Mouse (Mus musculus) kidney, adult 2 months (tissue): Measurements from ENCODE around the gene Cpt1b. TPM values are rescaled to one million over a fixed set of nuclear protein-coding genes. Genes with fewer than 3 reads are reported as not detected.
A peak's percentile ranks its signal among the peaks of the same experiment; 100 is the strongest.
"Not testable (repeated sequence)": the region's sequence is repeated elsewhere in the genome, so short reads cannot be mapped to it uniquely, and the experiment has no call there.

Source experiments
- DNase-seq: peaks from one replicate; pipeline ENCODE4 v3.0.0; 2021
- H3K27ac ChIP-seq: fragments of 200-500 bp; 2 replicates; pipeline ENCODE4 v1.5.1; 2012; ENCODE audit warnings: low read depth, low read length, control low read depth, inconsistent platforms; ENCODE audit not compliant: insufficient read depth
- H3K27me3 ChIP-seq: fragments of 200-500 bp; replicated peaks from 2 replicates; pipeline ENCODE4 v1.6.1; 2012; ENCODE audit warnings: mild to moderate bottlenecking, moderate library complexity, low read length, inconsistent platforms; ENCODE audit not compliant: control insufficient read depth, insufficient read depth
- H3K36me3 ChIP-seq: fragments of 200-500 bp; 2 replicates; pipeline ENCODE4 v1.6.1; 2012; ENCODE audit warnings: mild to moderate bottlenecking, moderate library complexity, low read length, inconsistent platforms; ENCODE audit not compliant: control insufficient read depth, insufficient read depth
- H3K4me1 ChIP-seq: fragments of 200-500 bp; 2 replicates; pipeline ENCODE4 v1.6.1; 2011; ENCODE audit warnings: low read length; ENCODE audit not compliant: control insufficient read depth, insufficient read depth
- H3K4me3 ChIP-seq: fragments of 200-500 bp; 2 replicates; pipeline ENCODE4 v1.5.1; 2011; ENCODE audit warnings: mild to moderate bottlenecking, low read depth, low read length, control low read depth; ENCODE audit not compliant: insufficient read depth
- CTCF ChIP-seq: fragments of 200-500 bp; conservative IDR thresholded peaks from 2 replicates; pipeline ENCODE4 v1.5.1; 2011; ENCODE audit warnings: low read depth, mild to moderate bottlenecking, control low read depth, low read length, moderate library complexity, mixed read lengths; ENCODE audit not compliant: insufficient read depth, insufficient read length
- POLR2A ChIP-seq: fragments of 200-500 bp; IDR thresholded peaks from one replicate; pipeline ENCODE4 v1.6.1; 2011; ENCODE audit warnings: low read depth, low read length, control low read depth
- WGBS: fragments of 180-500 bp; shearing (Covaris S2); methylation state at CpG from one replicate; pipeline ENCODE4 v1.1.7; 2018; 5-methylcytosine and 5-hydroxymethylcytosine counted together
- polyA plus RNA-seq: library from polyadenylated mRNA; depleted of rRNA; stranded (reverse); fragments of >200 nt; gene quantifications from 2 replicates; pipeline ENCODE4 v1.2.3, GENCODE M21; 2012

Gene Cpt1b
- polyA plus RNA-seq, 1 experiment, result 64.1 TPM

DNA sequence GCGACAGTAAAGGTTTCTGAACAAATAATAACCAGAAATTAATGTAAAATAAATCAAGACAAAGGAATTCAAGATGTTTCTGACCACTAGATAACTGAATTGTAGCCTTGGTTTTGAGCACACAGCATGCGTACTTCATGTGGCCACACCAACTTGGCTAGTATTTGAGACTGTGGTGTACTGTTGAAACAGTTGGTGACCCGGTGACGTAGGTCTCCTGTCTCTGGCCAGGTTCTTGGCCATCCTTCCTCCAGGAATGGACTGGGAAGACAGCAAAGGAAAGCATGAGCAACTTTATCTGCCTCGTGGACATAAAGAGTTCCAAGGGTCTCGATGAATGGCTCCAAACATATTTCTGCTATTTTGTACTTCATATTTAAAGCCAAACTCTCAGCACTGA, 6.1 kb upstream of the Cpt1b start:
- Histone ChIP-seq H3K4me3 (no peak overlapping the region), H3K27me3 (no peaks in the 10 kb centered on the region), H3K36me3 (no peaks in the 10 kb centered on the region), H3K27ac (no peak overlapping the region), H3K4me1 (no peaks in the 10 kb centered on the region)
- 88% methylated on average over 6 of the region's 6 CpGs for WGBS
- TF ChIP-seq CTCF (no peak), POLR2A (no peak)
- no peak for DNase-seq

DNA sequence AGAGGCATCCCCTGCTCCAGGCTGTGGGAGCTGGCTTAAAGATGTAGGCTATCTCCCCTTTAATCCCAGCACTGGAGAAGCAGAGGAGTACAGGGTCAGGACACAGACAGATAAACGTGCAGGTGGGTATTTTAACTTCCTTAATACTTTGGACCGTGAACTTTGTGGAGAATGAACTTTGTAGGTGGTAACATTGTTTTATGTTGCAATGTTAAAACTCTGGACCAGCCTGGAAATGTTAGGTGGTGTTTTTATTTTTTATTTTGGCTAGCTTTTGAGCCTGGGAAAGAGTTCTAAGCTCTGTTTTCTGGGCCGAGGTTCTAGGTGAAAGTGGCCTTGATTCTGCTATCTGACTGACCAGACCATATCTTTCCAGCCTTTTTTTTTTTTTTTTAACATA, 5.6 kb upstream of the Cpt1b start:
- no peak for TF ChIP-seq POLR2A
- TF ChIP-seq CTCF, result no peak
- H3K4me1 ChIP-seq, result no peaks in the 10 kb centered on the region
- H3K36me3 ChIP-seq, result no peaks in the 10 kb centered on the region
- no peak for DNase-seq
- H3K27ac ChIP-seq, result no peak overlapping the region
- 58% methylated on average over 3 of the region's 3 CpGs for WGBS
- H3K4me3 ChIP-seq, result no peak overlapping the region
- H3K27me3 ChIP-seq, result no peaks in the 10 kb centered on the region

DNA sequence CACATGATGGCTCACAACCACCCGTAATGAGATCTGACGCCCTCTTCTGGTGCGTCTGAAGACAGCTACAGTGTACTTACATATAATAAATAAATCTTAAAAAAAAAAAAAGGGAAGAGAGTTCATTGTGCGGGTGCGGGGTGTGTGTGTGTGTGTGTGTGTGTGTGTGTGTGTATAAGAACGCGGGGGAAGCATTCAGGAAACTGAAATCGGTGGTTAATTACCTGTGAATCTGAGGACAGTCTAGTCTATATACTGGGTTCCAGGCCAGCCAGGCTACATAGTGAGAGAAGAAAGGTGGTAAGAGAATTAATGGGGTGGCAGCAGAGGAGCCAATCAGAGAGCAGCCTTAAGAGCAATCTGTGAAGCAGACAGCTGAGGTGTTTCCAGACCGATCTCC, 5.1 kb upstream of the Cpt1b start:
- WGBS, result 80% methylated on average over 9 of the region's 9 CpGs
- not testable (repeated sequence) for H3K4me1 ChIP-seq, H3K27ac ChIP-seq

DNA sequence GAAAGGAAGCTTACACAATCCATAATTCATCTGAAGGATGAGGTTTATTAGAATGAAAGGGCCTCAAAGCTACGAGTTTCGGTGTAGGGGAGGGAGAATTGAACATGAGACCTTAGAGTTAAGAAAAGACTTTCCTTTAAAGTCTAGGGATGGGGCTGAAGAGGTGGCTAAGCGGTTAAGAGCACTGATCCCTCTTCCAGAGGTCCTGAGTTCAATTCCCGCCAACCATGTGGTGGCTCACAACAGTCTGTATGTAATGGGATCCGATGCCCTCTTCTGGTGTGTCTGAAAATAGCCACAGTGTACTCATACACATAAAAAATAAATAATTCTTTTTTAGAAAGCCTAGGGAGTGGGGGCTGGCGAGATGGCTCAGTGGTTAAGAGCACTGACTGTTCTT, 4.7 kb upstream of the Cpt1b start:
- 48% methylated on average over 6 of the region's 6 CpGs for WGBS

More for the DNA sequence above, 5.1 kb upstream of the Cpt1b start:
- H3K27me3 ChIP-seq, H3K4me3 ChIP-seq, DNase-seq, H3K36me3 ChIP-seq: not testable (repeated sequence)

DNA sequence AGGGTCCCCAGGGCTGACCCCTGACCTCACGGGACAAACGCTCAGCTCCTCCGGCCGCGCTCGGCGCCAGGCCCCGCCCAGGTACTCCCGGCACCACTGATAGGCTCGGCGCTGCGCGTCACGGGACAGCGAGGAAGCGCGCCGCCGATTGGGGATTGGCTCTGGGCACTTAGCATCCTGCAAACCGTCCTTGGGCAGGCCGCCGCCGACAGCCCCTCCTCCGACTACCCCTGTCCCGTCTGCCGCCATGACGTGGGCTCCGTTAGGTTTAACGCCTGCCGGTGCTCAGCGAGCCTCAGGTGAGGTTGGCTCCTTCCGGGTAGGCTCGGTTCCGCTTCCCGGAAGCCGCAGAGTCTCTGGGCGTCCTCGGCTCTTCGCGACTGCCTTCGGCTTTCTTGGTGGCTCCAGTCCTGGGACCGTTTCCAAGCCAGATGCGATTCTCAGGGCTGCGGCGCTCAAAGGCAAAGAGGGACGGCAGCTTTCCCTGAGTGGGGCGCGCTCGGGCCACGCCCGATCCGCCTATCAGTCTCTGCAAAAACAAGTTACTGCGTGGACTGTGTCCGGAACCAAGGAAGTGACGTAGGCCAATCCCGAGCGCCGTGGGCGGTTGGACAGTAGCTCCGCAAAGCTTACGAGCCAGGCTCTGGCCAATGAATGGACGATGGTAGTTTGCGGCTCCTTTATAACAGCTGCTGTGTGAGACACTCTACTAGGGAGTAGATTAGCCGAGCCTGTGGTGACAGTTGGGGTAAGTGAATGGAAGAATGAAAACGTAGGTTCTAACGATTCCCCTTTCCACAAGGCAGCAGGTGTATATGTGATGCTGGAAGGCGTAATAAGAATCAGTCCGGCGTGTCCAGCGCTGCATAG, 3.9 kb upstream of the Cpt1b start, which contains the start of the genes C730034F03Rik, Gm44502 and Chkb:
TSS of gene C730034F03Rik (plus strand) at position 238 of the 870 bp plus-strand sequence.
TSS of gene Gm44502 (minus strand) at position 345 of the 870 bp plus-strand sequence.
TSS of gene Chkb (minus strand) at position 557 of the 870 bp plus-strand sequence.
- peak; percentile 97 for DNase-seq
- no peaks in the 10 kb centered on the region for H3K4me1 ChIP-seq
- peak within 1 kb of the TSS; percentile 83 for H3K4me3 ChIP-seq
- H3K27me3 ChIP-seq, result no peaks in the 10 kb centered on the region
- H3K36me3 ChIP-seq, result no peaks in the 10 kb centered on the region
- peak within 1 kb of the TSS; percentile 95 for H3K27ac ChIP-seq
- no peak for TF ChIP-seq POLR2A
- TF ChIP-seq CTCF, result no peak
- WGBS, result under 1% methylated on average over 70 of the region's 70 CpGs

More for the DNA sequence above, 4.7 kb upstream of the Cpt1b start:
- TF ChIP-seq POLR2A (no peak), CTCF (no peak)
- H3K4me3 ChIP-seq, result peak overlapping the region; percentile 83; the same call in 1 of the 2 replicates
- H3K4me1 ChIP-seq, result no peaks in the 10 kb centered on the region
- DNase-seq, result no peak
- H3K36me3 ChIP-seq, result no peaks in the 10 kb centered on the region
- H3K27me3 ChIP-seq, result no peaks in the 10 kb centered on the region
- H3K27ac ChIP-seq, result no peak overlapping the region

DNA sequence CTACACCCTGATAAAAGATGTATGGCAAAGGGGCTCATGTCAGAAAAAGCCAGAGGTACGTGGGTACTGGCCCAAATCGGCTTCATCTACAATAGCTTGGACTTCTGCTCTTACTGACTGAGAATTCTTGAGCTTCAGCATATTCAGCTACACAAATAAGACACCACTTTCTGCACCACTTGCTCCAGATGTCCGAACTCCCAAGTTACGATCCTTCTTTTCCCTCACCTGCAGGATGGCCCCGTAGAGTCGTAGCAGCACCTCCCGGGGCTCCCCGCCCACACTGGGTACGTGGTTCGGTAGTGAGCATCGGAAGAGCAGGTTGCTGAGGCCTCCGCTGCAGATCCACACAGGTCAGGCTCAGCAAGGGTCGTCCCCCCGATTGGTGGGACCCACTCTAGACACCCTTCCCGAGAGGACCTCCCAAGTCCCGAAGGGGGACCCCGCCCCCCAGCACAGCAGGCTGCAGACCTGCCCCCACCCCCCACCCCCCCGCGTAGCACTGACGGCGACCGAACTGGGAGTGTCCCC, 3.2 kb upstream of the Cpt1b start:
- no peaks in the 10 kb centered on the region for H3K36me3 ChIP-seq
- no peak overlapping the region for H3K27ac ChIP-seq
- no peak for DNase-seq
- WGBS, result 4% methylated on average over 22 of the region's 22 CpGs
- H3K4me1 ChIP-seq, result no peaks in the 10 kb centered on the region
- no peaks in the 10 kb centered on the region for H3K27me3 ChIP-seq
- peak overlapping the region; percentile 83 for H3K4me3 ChIP-seq
- TF ChIP-seq POLR2A (no peak), CTCF (no peak)

DNA sequence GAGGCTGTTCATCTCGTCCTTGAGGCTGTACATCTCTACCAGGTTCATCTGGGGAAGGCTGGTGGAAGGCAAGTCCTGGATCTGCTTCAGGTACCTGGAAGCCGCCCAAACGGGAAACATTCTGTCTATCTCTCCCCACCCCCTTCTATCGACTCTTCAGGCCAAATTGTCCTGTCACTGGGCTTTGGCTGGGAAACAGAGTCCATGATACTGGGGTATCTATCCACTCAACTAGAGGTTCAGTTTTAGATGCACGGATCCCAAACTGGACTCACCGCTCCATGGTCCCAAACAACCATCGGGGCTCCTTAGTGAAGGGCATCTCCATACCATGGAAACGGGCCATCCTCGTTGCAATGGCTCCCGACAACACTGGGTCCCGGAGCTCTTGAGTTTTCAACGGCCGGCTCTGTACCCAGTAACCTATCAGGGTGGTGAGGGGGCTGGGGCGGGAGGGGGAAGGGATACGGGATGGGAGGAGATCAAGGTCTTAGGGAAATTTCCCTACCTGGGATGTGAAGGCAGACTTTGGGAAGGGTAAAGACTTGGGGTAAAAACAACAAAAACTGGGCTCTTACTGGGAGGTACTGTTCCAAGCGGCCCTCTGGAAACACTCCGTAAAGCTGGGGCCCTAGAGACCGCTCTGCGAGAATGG, 2.6 kb upstream of the Cpt1b start:
- TF ChIP-seq POLR2A (no peak), CTCF (no peak)
- H3K4me3 ChIP-seq, result peak overlapping the region; percentile 83
- 88% methylated on average over 19 of the region's 19 CpGs for WGBS
- H3K36me3 ChIP-seq, result no peaks in the 10 kb centered on the region
- no peak for DNase-seq
- no peaks in the 10 kb centered on the region for H3K27me3 ChIP-seq
- H3K4me1 ChIP-seq, result no peaks in the 10 kb centered on the region
- H3K27ac ChIP-seq, result no peak overlapping the region
